Mouse (Mus musculus): ENCODE data around the gene Grin2c. TPM values are rescaled to one million over a fixed set of nuclear protein-coding genes. Genes with fewer than 3 reads are reported as not detected.

The Grin2c gene
- polyA plus RNA-seq, 1 experiment from 2014 or later, result not detected

GRCm38 (mm10) chr11:115287386-115287785, 20.3 kb upstream of the Grin2c start:
- 92% methylated on average over 5 of the region's 5 CpGs for WGBS
- no peak overlapping the region for H3K9ac ChIP-seq (ENCODE audit: low read depth, low read length)
- ATAC-seq (ENCODE audit: low FRiP score, low TSS enrichment), result no peak
- H3K4me3 ChIP-seq (ENCODE audit: low read length), result no peak overlapping the region
- no peaks in the 10 kb centered on the region for H3K9me3 ChIP-seq (ENCODE audit: control insufficient read depth, low read length)
- no peak overlapping the region for H3K4me2 ChIP-seq (replicated peaks; ENCODE audit: low read depth, low read length)
- H3K36me3 ChIP-seq (ENCODE audit: control insufficient read depth, insufficient read depth, low read length), result no peaks in the 10 kb centered on the region
- no peaks in the 10 kb centered on the region for H3K27me3 ChIP-seq (ENCODE audit: control insufficient read depth, insufficient read depth, low read length)
- no peak overlapping the region for H3K27ac ChIP-seq (ENCODE audit: low read depth, low read length)
- H3K4me1 ChIP-seq (ENCODE audit: control insufficient read depth, insufficient read depth, low read length), result no peaks in the 10 kb centered on the region

- no peak overlapping the region for H3K4me3 ChIP-seq (ENCODE audit: low read length)
- no peaks in the 10 kb centered on the region for H3K9me3 ChIP-seq (ENCODE audit: control insufficient read depth, low read length)
- H3K4me1 ChIP-seq (ENCODE audit: control insufficient read depth, insufficient read depth, low read length), result no peaks in the 10 kb centered on the region
- 77% methylated on average over 19 of the region's 19 CpGs for WGBS
- no peak overlapping the region for H3K27ac ChIP-seq (ENCODE audit: low read depth, low read length)
- H3K9ac ChIP-seq (ENCODE audit: low read depth, low read length), result no peak overlapping the region
- H3K36me3 ChIP-seq (ENCODE audit: control insufficient read depth, insufficient read depth, low read length), result no peaks in the 10 kb centered on the region
- ATAC-seq (ENCODE audit: low FRiP score, low TSS enrichment), result no peak
- no peaks in the 10 kb centered on the region for H3K27me3 ChIP-seq (ENCODE audit: control insufficient read depth, insufficient read depth, low read length)
- no peak overlapping the region for H3K4me2 ChIP-seq (replicated peaks; ENCODE audit: low read depth, low read length)
Measured at GRCm38 (mm10) chr11:115286201-115286993, 19.4 kb upstream of the Grin2c start.

GRCm38 (mm10) chr11:115285282-115285681, 18.2 kb upstream of the Grin2c start:
- H3K4me2 ChIP-seq (replicated peaks; ENCODE audit: low read depth, low read length), result no peak overlapping the region
- H3K36me3 ChIP-seq (ENCODE audit: control insufficient read depth, insufficient read depth, low read length), result no peaks in the 10 kb centered on the region
- no peaks in the 10 kb centered on the region for H3K4me1 ChIP-seq (ENCODE audit: control insufficient read depth, insufficient read depth, low read length)
- H3K9ac ChIP-seq (ENCODE audit: low read depth, low read length), result no peak overlapping the region
- H3K9me3 ChIP-seq (ENCODE audit: control insufficient read depth, low read length), result no peaks in the 10 kb centered on the region
- 65% methylated on average over 4 of the region's 4 CpGs for WGBS
- no peak overlapping the region for H3K27ac ChIP-seq (ENCODE audit: low read depth, low read length)
- no peaks in the 10 kb centered on the region for H3K27me3 ChIP-seq (ENCODE audit: control insufficient read depth, insufficient read depth, low read length)
- no peak for ATAC-seq (ENCODE audit: low FRiP score, low TSS enrichment)
- no peak overlapping the region for H3K4me3 ChIP-seq (ENCODE audit: low read length)

GRCm38 (mm10) chr11:115283891-115284620, 17.0 kb upstream of the Grin2c start:
- ATAC-seq (ENCODE audit: low FRiP score, low TSS enrichment), result no peak

GRCm38 (mm10) chr11:115283486-115283765, 16.4 kb upstream of the Grin2c start:
- H3K36me3 ChIP-seq (ENCODE audit: control insufficient read depth, insufficient read depth, low read length), result no peaks in the 10 kb centered on the region
- no peaks in the 10 kb centered on the region for H3K9me3 ChIP-seq (ENCODE audit: control insufficient read depth, low read length)
- no peaks in the 10 kb centered on the region for H3K4me1 ChIP-seq (ENCODE audit: control insufficient read depth, insufficient read depth, low read length)
- no peak overlapping the region for H3K4me2 ChIP-seq (replicated peaks; ENCODE audit: low read depth, low read length)
- H3K4me3 ChIP-seq (ENCODE audit: low read length), result no peak overlapping the region
- no peaks in the 10 kb centered on the region for H3K27me3 ChIP-seq (ENCODE audit: control insufficient read depth, insufficient read depth, low read length)
- no peak for ATAC-seq (ENCODE audit: low FRiP score, low TSS enrichment)
- no peak overlapping the region for H3K27ac ChIP-seq (ENCODE audit: low read depth, low read length)
- no peak overlapping the region for H3K9ac ChIP-seq (ENCODE audit: low read depth, low read length)
- 77% methylated on average over 9 of the region's 9 CpGs for WGBS

More at GRCm38 (mm10) chr11:115283891-115284620, 17.0 kb upstream of the Grin2c start:
- no peaks in the 10 kb centered on the region for H3K36me3 ChIP-seq (ENCODE audit: control insufficient read depth, insufficient read depth, low read length)
- H3K4me2 ChIP-seq (replicated peaks; ENCODE audit: low read depth, low read length), result no peak overlapping the region
- no peak overlapping the region for H3K27ac ChIP-seq (ENCODE audit: low read depth, low read length)
- H3K9ac ChIP-seq (ENCODE audit: low read depth, low read length), result no peak overlapping the region
- no peaks in the 10 kb centered on the region for H3K4me1 ChIP-seq (ENCODE audit: control insufficient read depth, insufficient read depth, low read length)
- H3K27me3 ChIP-seq (ENCODE audit: control insufficient read depth, insufficient read depth, low read length), result no peaks in the 10 kb centered on the region
- 82% methylated on average over 12 of the region's 12 CpGs for WGBS
- no peak overlapping the region for H3K4me3 ChIP-seq (ENCODE audit: low read length)
- H3K9me3 ChIP-seq (ENCODE audit: control insufficient read depth, low read length), result no peaks in the 10 kb centered on the region

GRCm38 (mm10) chr11:115282723-115283485, 15.9 kb upstream of the Grin2c start:
- Histone ChIP-seq H3K4me1 (ENCODE audit: control insufficient read depth, insufficient read depth, low read length) (no peaks in the 10 kb centered on the region), H3K4me2 (replicated peaks; ENCODE audit: low read depth, low read length) (no peak overlapping the region), H3K9ac (ENCODE audit: low read depth, low read length) (no peak overlapping the region), H3K4me3 (ENCODE audit: low read length) (no peak overlapping the region), H3K9me3 (ENCODE audit: control insufficient read depth, low read length) (no peaks in the 10 kb centered on the region), H3K27me3 (ENCODE audit: control insufficient read depth, insufficient read depth, low read length) (no peaks in the 10 kb centered on the region), H3K36me3 (ENCODE audit: control insufficient read depth, insufficient read depth, low read length) (no peaks in the 10 kb centered on the region), H3K27ac (ENCODE audit: low read depth, low read length) (no peak overlapping the region)
- 84% methylated on average over 8 of the region's 8 CpGs for WGBS
- no peak for ATAC-seq (ENCODE audit: low FRiP score, low TSS enrichment)

GRCm38 (mm10) chr11:115282295-115282694, 15.3 kb upstream of the Grin2c start:
- Histone ChIP-seq H3K9ac (ENCODE audit: low read depth, low read length) (no peak overlapping the region), H3K36me3 (ENCODE audit: control insufficient read depth, insufficient read depth, low read length) (no peaks in the 10 kb centered on the region), H3K4me3 (ENCODE audit: low read length) (no peak overlapping the region), H3K4me2 (replicated peaks; ENCODE audit: low read depth, low read length) (no peak overlapping the region), H3K27me3 (ENCODE audit: control insufficient read depth, insufficient read depth, low read length) (no peaks in the 10 kb centered on the region), H3K9me3 (ENCODE audit: control insufficient read depth, low read length) (no peaks in the 10 kb centered on the region), H3K4me1 (ENCODE audit: control insufficient read depth, insufficient read depth, low read length) (no peaks in the 10 kb centered on the region), H3K27ac (ENCODE audit: low read depth, low read length) (no peak overlapping the region)
- ATAC-seq (ENCODE audit: low FRiP score, low TSS enrichment), result no peak
- 65% methylated on average over 8 of the region's 8 CpGs for WGBS

GRCm38 (mm10) chr11:115279726-115280125, 12.7 kb upstream of the Grin2c start:
- H3K4me1 ChIP-seq (ENCODE audit: control insufficient read depth, insufficient read depth, low read length), result 0 out of 2 replicates have a peak, but pooled peaks cover 6% of the 10 kb centered on the region
- 66% methylated on average over 1 of the region's 1 CpGs for WGBS
- no peaks in the 10 kb centered on the region for H3K27me3 ChIP-seq (ENCODE audit: control insufficient read depth, insufficient read depth, low read length)
- H3K9ac ChIP-seq (ENCODE audit: low read depth, low read length), result no peak overlapping the region
- no peak for ATAC-seq (ENCODE audit: low FRiP score, low TSS enrichment)
- H3K9me3 ChIP-seq (ENCODE audit: control insufficient read depth, low read length), result no peaks in the 10 kb centered on the region
- H3K4me3 ChIP-seq (ENCODE audit: low read length), result no peak overlapping the region
- no peaks in the 10 kb centered on the region for H3K36me3 ChIP-seq (ENCODE audit: control insufficient read depth, insufficient read depth, low read length)
- H3K27ac ChIP-seq (ENCODE audit: low read depth, low read length), result no peak overlapping the region
- H3K4me2 ChIP-seq (replicated peaks; ENCODE audit: low read depth, low read length), result no peak overlapping the region

GRCm38 (mm10) chr11:115278176-115278575, 11.1 kb upstream of the Grin2c start:
- H3K4me2 ChIP-seq (replicated peaks; ENCODE audit: low read depth, low read length), result no peak overlapping the region
- no peak for ATAC-seq (ENCODE audit: low FRiP score, low TSS enrichment)
- no peak overlapping the region for H3K27ac ChIP-seq (ENCODE audit: low read depth, low read length)
- H3K4me3 ChIP-seq (ENCODE audit: low read length), result no peak overlapping the region
- no peak overlapping the region for H3K9ac ChIP-seq (ENCODE audit: low read depth, low read length)
- no peaks in the 10 kb centered on the region for H3K9me3 ChIP-seq (ENCODE audit: control insufficient read depth, low read length)
- no peaks in the 10 kb centered on the region for H3K27me3 ChIP-seq (ENCODE audit: control insufficient read depth, insufficient read depth, low read length)
- 0 out of 2 replicates have a peak, but pooled peaks cover 6% of the 10 kb centered on the region for H3K4me1 ChIP-seq (ENCODE audit: control insufficient read depth, insufficient read depth, low read length)
- WGBS, result 72% methylated on average over 6 of the region's 6 CpGs
- H3K36me3 ChIP-seq (ENCODE audit: control insufficient read depth, insufficient read depth, low read length), result no peaks in the 10 kb centered on the region
